Mouse (Mus musculus) liver, postnatal 0 days (tissue): ENCODE measurements at regions not wholly inside any gene's neighbourhood (a gene's known extent, or its start where the extent isn't known, plus 50 kb on each side); places are given as distances from the start of the nearest gene placed in this dataset.

Experiments
- ATAC-seq: fragments of 200-750 bp; cut with Nextera tagmentation; 2 replicates; pipeline ENCODE4 v1.8.0; 2017; ENCODE audit warnings: mild to moderate bottlenecking, moderate library complexity
- DNase-seq: peaks from one replicate; pipeline ENCODE4 v3.0.0-alpha.2; 2016
- H3K27ac ChIP-seq: fragments of 300-500 bp; sonication (generic); 2 replicates; pipeline ENCODE4 v1.5.1; 2014; ENCODE audit warnings: antibody characterized with exemption, moderate library complexity, mild to moderate bottlenecking, low read depth
- H3K27me3 ChIP-seq: fragments of 300-500 bp; sonication (generic); 2 replicates; pipeline ENCODE4 v1.6.1; 2014; ENCODE audit warnings: low read length, control low read depth, mixed read lengths; ENCODE audit not compliant: insufficient read depth
- H3K36me3 ChIP-seq: fragments of 300-500 bp; sonication (generic); replicated peaks from 2 replicates; pipeline ENCODE4 v1.6.1; 2014; ENCODE audit warnings: mild to moderate bottlenecking, control low read depth, low read length, moderate library complexity, mixed read lengths; ENCODE audit not compliant: insufficient read depth
- H3K4me1 ChIP-seq: fragments of 300-500 bp; sonication (generic); 2 replicates; pipeline ENCODE4 v1.6.1; 2014; ENCODE audit warnings: antibody characterized with exemption, mild to moderate bottlenecking, control low read depth; ENCODE audit not compliant: insufficient read depth
- H3K4me2 ChIP-seq: fragments of 300-500 bp; sonication (generic); 2 replicates; pipeline ENCODE4 v1.6.1; 2014; ENCODE audit warnings: low read depth, mild to moderate bottlenecking, low read length, moderate library complexity, mixed read lengths
- H3K4me3 ChIP-seq: fragments of 300-500 bp; sonication (generic); 2 replicates; pipeline ENCODE4 v1.5.1; 2014; ENCODE audit warnings: low read depth, low read length
- H3K9ac ChIP-seq: fragments of 300-500 bp; sonication (generic); replicated peaks from 2 replicates; pipeline ENCODE4 v1.6.1; 2014; ENCODE audit warnings: mild to moderate bottlenecking, moderate library complexity
- H3K9me3 ChIP-seq: fragments of 300-500 bp; sonication (generic); 2 replicates; pipeline ENCODE4 v1.6.1; 2016; ENCODE audit warnings: mild to moderate bottlenecking, control low read depth, low read length, mixed read lengths
- CTCF ChIP-seq: sonication (generic); IDR thresholded peaks from 2 replicates; pipeline ENCODE4 v1.5.1; 2016; ENCODE audit warnings: antibody characterized with exemption, low read depth
- EP300 ChIP-seq: IDR thresholded peaks from 2 replicates; pipeline ENCODE4 v1.6.1; 2016; ENCODE audit warnings: antibody characterized with exemption, low read depth, mild to moderate bottlenecking
- WGBS: fragments of 180-500 bp; shearing (Covaris S2); extraction: QIAGEN DNeasy Blood & Tissue Kit; methylation state at CpG from one replicate; pipeline ENCODE4 v1.1.7; 2014; ENCODE audit not compliant: insufficient replicate concordance; 5-methylcytosine and 5-hydroxymethylcytosine counted together

DNA sequence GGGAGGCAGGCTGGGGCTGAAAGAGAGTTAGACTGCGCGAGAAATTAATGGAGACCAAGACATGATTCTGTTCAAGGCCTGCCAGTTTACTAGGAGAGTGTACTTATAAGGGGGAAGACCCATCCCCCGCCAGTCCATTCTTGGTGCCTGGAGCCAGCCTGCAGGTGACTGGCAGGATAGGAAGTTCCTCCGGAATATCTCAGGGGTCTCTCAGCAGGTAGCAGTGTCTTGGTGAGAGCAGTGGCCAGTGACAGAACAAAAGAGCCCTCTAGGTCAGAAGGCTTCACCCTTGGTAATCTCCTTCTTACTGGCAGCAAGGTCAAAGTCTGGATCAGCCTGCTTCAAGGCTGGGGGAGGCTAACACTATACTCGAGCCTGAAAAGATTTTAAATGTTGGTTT lies 83.7 kb upstream of the Zfp804b start:
- no peaks in the 10 kb centered on the region for H3K27me3 ChIP-seq
- DNase-seq (no peak), ATAC-seq (no peak)
- no peak overlapping the region for H3K4me2 ChIP-seq
- no peak for TF ChIP-seq EP300
- no peak for TF ChIP-seq CTCF
- H3K27ac ChIP-seq: no peak overlapping the region
- no peaks in the 10 kb centered on the region for H3K36me3 ChIP-seq
- no peak overlapping the region for H3K4me3 ChIP-seq
- 43% methylated on average over 5 of the region's 5 CpGs for WGBS
- H3K9ac ChIP-seq: no peak overlapping the region
- H3K9me3 ChIP-seq: no peaks in the 10 kb centered on the region
- no peaks in the 10 kb centered on the region for H3K4me1 ChIP-seq

- Histone ChIP-seq H3K9me3 (no peaks in the 10 kb centered on the region), H3K4me1 (no peaks in the 10 kb centered on the region), H3K36me3 (no peaks in the 10 kb centered on the region), H3K27ac (no peak overlapping the region), H3K4me3 (no peak overlapping the region), H3K4me2 (no peak overlapping the region), H3K9ac (no peak overlapping the region), H3K27me3 (no peaks in the 10 kb centered on the region)
- ATAC-seq: no peak
- no peak for DNase-seq
- no peak for TF ChIP-seq CTCF
- no peak for TF ChIP-seq EP300
- 71% methylated on average over 2 of the region's 2 CpGs for WGBS
Observed at GRCm38 (mm10) chr5:7436461-7436860, 91.9 kb upstream of the Zfp804b start.

GRCm38 (mm10) chr5:7448001-7448400 lies 103.4 kb upstream of the Zfp804b start:
- H3K4me3 ChIP-seq: no peak overlapping the region
- TF ChIP-seq CTCF: no peak
- no peak for TF ChIP-seq EP300
- no peaks in the 10 kb centered on the region for H3K36me3 ChIP-seq
- 72% methylated on average over 2 of the region's 2 CpGs for WGBS
- no peaks in the 10 kb centered on the region for H3K4me1 ChIP-seq
- no peak overlapping the region for H3K9ac ChIP-seq
- H3K27ac ChIP-seq: no peak overlapping the region
- no peaks in the 10 kb centered on the region; the same call in 1 of the 2 replicates for H3K9me3 ChIP-seq
- DNase-seq (no peak), ATAC-seq (no peak)
- H3K27me3 ChIP-seq: no peaks in the 10 kb centered on the region
- no peak overlapping the region for H3K4me2 ChIP-seq

GRCm38 (mm10) chr5:7454896-7455295 lies 110.3 kb upstream of the Zfp804b start:
- Histone ChIP-seq H3K4me2 (no peak overlapping the region), H3K27ac (no peak overlapping the region), H3K9me3 (no peaks in the 10 kb centered on the region), H3K27me3 (no peaks in the 10 kb centered on the region), H3K36me3 (no peaks in the 10 kb centered on the region), H3K4me1 (no peaks in the 10 kb centered on the region), H3K9ac (no peak overlapping the region), H3K4me3 (no peak overlapping the region)
- 78% methylated on average over 1 of the region's 1 CpGs for WGBS
- DNase-seq (no peak), ATAC-seq (no peak)
- TF ChIP-seq EP300: no peak
- no peak for TF ChIP-seq CTCF

DNA sequence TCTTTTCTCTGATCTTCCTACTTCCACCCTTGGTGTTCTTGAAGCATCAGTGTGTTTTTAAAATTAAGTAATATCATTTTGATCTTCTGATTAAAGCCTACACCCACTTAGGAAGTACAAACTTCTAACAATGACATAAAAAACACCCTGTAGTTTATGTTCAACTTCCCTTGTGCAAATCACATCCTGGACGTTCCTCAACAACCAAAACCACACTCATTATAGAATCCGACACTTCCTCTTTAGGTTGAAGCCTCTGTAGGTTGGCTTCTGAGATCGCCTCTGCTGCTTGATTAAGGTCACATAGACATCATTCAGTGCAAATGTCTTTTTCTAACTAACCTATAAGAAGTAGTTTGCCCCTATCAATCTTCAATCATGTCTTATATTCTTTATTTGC lies 112.5 kb upstream of the Zfp804b start:
- Histone ChIP-seq H3K4me2 (no peak overlapping the region), H3K27ac (no peak overlapping the region), H3K9me3 (no peaks in the 10 kb centered on the region), H3K4me1 (no peaks in the 10 kb centered on the region), H3K9ac (no peak overlapping the region), H3K36me3 (no peaks in the 10 kb centered on the region), H3K27me3 (no peaks in the 10 kb centered on the region), H3K4me3 (no peak overlapping the region)
- ATAC-seq (no peak), DNase-seq (no peak)
- 26% methylated on average over 3 of the region's 3 CpGs for WGBS
- TF ChIP-seq EP300: no peak
- TF ChIP-seq CTCF: no peak

GRCm38 (mm10) chr5:7489150-7489549 lies 144.6 kb upstream of the Zfp804b start:
- ATAC-seq (no peak), DNase-seq (no peak)
- Histone ChIP-seq H3K9ac (no peak overlapping the region), H3K4me2 (no peak overlapping the region), H3K9me3 (no peaks in the 10 kb centered on the region), H3K36me3 (no peaks in the 10 kb centered on the region), H3K4me1 (no peaks in the 10 kb centered on the region), H3K27me3 (no peaks in the 10 kb centered on the region), H3K27ac (no peak overlapping the region), H3K4me3 (no peak overlapping the region)
- TF ChIP-seq EP300 (no peak), CTCF (no peak)
- 58% methylated on average over 2 of the region's 2 CpGs for WGBS

DNA sequence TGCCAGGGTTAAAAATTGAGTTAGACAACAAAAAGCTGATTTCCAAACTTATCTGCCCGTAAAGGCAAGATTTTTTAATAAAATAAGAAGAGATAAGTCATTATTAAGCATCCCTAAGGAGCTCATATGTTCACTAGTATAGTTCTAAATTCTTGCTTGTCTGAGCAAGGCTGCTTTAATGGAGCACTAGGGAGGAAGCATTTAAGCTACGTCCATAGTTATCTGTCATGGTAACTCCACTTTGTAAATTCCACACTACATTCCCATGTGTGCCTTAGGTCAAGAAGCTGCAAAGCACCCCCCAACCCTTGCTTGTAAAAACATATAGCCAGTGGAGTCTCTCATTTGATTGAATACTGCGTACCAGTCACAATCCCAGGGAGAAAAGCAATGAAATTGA lies 145.0 kb upstream of the Zfp804b start:
- H3K4me2 ChIP-seq: no peak overlapping the region
- no peak overlapping the region for H3K4me3 ChIP-seq
- H3K9ac ChIP-seq: no peak overlapping the region
- DNase-seq (no peak), ATAC-seq (no peak)
- TF ChIP-seq CTCF: no peak
- no peak for TF ChIP-seq EP300
- WGBS: 58% methylated on average over 3 of the region's 3 CpGs
- H3K27ac ChIP-seq: no peak overlapping the region
- no peaks in the 10 kb centered on the region for H3K36me3 ChIP-seq
- no peaks in the 10 kb centered on the region for H3K4me1 ChIP-seq
- no peaks in the 10 kb centered on the region for H3K9me3 ChIP-seq
- no peaks in the 10 kb centered on the region for H3K27me3 ChIP-seq
